Mouse (Mus musculus): Measurements from ENCODE around the gene 0610030E20Rik.

0610030E20Rik gene

DNA sequence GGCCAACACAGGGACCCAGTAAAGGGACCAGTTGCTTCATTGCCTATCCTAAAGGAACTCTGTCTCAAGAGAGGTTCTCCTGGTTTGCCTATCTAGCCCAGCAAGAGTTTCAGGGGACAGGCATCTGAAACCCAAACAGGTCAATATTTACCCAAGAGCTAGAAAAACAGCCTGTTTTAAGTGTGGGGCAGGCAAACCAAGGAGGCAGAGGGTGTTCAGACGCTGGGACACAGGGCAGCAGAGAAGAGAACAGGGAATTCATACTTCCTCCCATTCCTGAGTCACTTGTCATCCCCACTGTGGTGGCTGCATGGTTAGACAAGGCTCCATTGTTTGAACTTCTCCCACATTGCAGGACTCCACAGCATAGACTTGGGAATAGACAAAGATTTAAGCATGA is 24.5 kb downstream of the 0610030E20Rik start:
- no peak for DNase-seq

DNA sequence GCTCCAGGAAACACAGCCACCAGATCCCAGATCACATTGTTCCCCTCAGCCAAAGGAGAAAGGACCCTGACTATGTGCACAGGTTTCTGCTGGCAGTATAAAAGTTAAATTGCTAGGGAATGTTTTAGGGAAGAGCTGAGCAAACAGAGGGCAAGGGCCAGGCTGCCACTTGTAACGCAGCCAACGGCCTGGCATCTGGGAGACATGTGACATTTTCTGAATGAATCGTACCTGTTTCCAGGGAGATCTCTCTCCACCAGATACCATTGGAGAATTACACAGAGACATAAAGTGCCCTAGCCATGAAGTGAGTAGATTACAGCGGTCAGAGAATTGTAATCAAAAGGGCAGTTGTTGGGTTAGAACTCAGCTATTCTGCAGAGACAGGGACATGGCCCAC is 26.1 kb downstream of the 0610030E20Rik start:
- DNase-seq = no peak

DNA sequence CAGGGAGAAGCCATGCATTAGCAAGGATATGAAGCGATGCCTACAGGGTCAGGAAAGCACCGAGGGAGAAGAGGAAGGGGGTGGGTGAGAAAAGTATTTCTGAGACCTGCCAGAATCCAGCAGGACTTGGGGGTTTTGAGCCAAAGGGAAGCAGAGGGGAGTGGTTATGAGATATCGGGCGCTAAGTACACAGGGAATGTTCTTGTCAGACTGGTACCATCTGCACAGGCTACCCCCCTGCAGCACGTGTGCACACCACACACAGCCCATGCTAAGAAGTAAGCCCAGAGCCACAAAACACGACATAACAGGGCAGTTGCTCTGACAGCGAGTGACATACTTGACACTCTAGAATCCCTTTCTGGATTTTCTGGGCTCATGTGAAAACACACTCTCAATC is 27.1 kb downstream of the 0610030E20Rik start:
- DNase-seq = no peak

DNA sequence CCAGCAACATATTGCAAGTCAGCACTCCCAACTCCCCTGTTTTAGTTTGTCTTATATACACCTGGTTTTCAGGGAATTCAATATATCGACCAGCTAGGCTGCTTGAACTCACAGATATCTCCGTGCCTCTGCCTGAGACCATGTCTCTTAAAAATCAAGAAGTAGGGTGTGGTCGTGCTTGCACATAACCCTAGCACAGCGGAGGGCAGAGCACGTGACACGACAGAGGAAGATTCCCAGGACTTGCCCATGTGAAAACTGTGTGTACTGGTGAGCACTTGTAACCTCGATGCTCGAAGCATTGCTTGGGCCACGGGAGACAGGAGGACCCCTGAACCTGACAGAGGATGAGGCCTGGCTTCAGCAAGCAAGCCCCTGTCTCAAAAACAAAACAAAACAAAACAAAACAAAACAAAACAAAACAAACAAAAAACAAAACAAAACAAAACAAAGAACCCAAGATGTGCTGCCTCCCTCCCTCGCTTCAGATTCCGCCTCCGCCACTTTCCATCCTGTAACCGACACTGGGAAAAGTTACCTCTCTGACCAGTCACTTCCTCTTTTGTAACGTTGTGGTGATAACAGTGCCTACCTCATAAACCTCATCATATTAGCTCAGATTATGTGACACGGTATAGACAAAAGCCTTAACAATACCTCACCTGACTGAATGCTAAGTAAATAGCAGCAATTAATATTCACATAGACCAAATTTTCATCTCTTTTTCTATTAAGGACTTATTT is 27.9 kb downstream of the 0610030E20Rik start:
- DNase-seq = no peak

DNA sequence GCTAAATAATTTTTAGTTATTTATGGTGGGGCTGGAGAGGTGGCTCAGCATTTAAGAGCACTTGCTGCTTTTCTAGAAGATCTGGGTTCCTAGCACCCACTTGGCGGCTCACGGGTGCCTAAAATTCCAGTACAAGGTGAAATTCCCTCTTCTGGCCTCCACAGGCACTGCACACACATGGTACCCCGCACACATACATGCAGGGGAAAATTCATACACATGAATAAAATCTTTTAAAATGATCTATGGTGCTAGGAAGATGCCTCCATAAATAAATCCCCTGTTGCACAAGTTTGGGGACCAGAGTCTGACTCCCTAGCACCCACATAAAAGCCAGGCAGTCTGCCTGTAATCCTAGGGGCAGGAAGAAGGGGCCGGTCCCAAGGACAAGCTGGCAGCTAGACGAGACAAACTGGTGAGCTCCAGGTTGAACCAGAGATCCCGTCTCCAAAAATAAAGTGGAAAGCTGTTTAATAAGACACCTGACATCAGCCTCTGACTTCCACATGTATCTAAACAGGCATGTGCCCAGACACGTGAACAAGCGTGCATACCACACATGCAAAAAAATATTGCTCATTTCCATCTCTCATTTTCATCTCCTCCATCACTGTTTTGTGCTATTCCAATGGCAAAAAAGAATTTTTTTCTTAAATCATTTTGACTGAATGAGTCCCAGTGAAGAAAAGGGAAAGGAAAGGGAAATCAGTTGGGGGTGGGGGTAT is 31.6 kb downstream of the 0610030E20Rik start:
- DNase-seq = no peak

DNA sequence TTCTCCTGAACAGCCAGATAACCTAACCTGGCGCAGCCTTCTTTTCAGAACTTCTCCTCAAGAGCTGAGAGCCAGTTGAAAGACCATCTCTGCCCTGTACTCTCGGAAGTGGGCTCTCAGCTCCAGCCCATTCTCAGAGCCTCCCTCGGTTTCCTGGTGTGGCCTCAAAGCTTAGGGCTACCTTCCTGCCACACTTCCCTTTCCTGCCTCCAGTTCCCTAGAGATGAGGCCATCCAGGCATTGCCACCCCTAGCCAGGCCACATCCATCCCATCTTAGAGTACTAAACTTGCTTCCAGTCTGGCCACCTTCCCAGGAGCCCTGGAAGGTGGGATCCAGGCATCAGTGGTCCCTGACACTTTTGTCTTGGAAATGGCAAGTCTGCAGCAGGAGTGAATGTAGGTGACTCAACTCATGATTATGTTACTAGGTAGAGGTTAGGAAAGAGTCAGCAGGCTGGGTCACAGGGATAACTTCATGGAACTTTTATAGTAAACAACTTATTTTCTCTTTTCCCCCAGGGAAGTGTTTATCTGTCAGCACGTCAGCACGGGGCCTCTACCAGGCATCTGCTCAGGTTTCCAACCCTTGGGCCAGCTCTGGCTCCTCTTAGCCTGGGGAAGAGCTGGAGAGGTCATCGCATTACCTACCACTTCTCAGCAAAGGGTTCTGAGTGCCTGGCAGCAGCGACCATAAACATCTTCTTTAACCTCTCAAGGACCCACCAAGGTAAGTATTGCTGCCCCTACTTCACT is 32.4 kb downstream of the 0610030E20Rik start:
- DNase-seq = no peak

DNA sequence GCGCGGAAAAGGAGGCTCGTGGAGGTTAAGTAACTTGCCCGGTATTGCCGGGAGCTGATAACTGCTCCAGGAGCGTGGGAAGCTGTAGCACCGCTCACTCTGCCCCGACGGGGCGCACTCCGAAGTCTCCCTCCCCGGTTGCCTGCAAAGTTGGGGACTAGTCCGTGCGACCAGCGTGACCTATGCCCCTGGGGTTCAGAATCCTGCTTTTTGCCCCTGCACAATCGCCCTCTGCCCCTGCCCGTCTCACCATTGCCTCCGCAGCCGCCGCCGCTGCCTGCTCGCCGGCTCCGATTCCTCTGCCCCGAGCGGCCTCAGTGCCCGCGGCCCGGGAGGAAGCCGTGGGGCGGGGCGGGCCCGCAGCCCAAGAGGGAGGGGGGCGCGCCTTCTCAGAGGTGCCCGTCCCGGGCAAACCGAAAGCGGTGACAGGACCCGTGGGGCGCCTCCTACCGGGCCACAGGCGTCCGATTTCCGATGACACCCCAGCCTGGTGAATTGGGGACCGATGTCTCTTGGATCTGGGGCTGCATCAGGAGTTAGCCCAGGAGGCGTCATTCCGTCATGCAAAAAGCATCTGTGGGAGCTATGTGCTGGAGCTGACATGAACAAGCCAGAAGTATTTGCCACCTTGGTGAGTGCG is 33.1 kb downstream of the 0610030E20Rik start, which contains the start of gene Vamp5:
TSS of gene Vamp5 (minus strand) at position 338 of the 640 bp plus-strand sequence.
- DNase-seq = peak; percentile 23 to 55

DNA sequence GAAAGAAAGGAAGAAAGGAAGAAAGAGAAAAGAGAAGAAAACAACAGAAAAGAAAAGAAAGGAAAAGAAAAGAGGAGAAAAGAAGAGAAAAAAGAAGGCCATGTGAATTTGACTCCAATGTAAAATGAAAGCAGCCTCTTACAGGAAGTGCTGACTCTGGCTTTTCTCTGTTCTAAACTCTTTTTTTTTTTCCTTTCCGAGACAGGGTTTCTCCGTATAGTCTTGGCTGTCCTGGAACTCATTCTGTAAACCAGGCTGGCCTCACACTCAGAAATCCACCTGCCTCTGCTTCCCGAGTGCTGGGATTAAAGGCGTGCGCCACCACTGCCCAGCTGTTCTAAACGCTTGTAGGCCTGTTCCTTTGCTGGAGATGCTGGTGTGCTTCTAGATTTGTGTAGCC is 35.4 kb downstream of the 0610030E20Rik start:
- DNase-seq = no peak

DNA sequence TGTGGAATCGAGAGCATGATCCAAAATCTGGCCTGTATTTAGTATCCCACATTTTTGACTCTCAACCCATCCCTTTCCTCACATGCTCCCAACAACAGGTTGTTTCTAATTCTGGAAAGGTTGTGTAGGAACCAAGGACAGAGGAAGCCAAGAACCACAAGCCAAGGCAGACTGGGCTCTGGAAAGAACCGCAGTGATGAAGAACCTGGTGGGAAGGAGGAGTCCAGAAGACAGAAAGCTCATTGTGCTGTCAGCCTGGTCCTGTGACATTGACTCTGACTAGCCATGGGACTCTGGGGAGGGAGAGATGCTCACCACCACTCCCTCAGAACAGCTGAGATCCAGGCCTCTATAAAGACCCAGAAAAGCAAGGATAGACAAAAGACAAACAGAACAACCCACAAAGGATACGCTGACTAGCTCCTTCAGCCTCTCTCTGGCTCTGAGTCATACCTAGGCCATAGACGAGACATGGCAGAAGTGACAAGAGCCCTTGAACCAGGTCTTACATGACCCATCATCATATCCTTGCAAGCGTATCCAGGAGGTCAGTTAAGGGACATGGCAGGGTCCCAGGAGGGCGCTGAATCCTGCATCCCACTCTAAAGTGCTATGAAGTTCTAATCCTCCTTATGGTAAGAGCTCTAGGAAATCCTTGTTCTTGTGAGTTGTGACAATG is 36.2 kb downstream of the 0610030E20Rik start:
- no peak for DNase-seq

DNA sequence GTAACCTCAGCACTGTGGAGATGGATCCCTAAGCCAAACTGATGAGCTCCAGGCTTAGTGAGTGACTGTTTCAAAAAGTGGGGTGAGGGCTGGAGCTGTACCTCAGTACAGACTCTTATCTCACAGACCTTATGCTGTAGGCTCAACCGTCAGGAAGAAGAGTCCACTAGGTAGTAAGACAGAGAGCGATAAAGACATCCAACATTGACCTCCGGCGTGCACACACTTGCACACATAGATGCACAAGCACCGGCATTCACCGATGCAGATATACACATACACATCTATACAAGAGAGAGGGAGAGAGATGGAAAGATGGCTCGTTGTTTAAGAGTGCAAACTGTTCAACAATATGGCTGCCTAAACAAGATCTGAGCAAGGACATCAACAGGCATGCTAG is 36.8 kb downstream of the 0610030E20Rik start:
- DNase-seq = no peak

DNA sequence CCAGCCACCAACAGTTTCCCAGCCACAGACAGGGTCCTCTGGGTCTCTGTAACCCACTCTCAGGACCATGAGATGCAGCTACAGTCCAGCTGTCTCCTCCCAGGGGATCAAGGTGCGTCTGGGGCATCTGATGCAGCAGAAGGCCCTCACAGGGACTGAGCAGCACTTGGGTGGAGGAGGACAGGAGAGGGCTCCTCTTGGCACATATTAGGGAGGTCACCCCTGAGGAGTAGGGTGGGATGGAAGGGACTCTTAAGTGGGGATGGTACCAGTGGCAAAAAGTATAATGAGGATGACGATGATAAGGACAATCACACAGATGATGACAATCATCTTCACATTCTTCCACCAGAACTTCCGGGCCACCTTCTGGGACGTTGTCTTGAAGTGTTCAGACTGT is 38.1 kb downstream of the 0610030E20Rik start:
- DNase-seq = no peak

DNA sequence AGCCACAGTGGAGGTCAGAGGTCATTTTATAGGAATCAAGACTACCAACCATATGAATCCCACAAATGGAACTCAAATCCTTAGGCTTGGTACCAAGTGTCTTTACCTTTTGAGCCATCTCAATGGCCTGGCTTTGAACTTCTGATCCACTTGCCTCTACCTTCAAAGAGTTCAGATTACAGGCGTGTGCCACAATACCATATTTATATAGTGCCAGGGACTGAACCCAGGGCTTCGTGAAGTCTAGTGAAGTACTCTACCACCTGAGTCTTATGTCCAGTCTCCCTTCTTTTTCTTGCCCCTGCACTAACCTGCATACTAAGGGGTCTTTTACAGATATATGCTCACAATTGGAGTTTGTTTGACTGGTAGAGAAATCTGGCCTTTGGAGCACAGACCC is 39.4 kb downstream of the 0610030E20Rik start:
- DNase-seq = no peak

DNA sequence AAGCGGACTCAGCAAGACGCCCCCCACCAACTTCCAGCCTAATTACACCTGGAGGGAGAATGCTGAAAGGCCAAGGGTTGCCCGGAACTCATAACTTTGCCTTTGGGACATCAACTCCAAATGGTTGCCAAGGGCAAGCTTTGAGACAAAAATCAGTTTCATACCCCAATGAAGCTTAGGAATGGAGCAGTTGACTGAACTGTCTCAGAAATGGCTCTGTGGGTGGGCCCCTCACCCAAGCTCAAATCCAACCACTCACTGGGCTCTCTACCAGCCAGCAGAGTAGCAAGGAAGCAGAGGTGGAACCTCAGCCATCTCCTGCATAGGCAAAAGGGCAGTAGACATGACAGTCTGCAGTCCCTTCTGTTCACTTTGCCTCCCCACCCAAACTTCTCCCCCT is 40.7 kb downstream of the 0610030E20Rik start:
- no peak for DNase-seq

DNA sequence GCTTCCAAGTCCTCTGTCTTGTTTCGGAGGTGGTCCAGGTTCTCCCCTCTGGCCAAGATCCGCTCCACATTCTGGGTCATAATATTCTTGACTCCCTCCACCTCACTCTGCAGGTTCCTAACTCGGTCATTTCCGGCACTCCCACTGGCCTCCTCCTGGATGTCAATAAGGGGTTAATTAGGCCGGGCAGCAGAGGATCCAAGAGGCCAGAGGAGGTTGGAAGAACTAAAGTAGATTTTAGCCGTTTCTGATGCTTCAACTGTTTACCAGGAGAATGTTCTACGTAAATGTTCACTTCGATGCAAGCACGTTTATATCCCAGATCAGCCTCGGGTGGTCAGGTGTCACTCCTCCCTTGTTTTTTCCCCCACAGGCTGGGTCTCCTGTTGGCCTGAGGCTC is 41.1 kb downstream of the 0610030E20Rik start:
- DNase-seq = no peak

DNA sequence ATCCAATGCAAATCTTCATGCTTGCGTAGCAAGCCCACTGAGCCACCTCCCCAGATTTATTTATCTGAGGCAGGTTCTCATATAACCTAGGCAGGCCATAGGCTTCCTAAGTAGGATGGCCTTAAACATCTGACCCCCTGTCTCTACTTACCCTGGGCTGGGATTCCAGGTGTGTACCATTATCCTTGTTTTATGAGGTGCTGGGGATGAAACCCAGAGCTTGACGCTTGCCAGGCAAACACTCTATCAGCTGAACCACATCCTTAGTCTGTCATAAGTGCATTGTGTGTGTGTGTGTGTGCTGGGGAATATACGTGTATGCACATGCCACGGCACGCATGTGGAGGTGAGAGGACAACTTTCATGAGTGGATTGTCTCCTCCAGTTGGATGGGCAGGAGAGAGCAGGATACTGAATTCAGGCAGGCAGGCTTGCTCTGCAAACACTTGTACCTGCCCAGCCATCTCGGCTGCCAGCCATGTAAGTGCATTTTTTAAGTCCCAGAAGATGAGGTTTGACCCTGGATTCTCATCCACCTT is 41.7 kb downstream of the 0610030E20Rik start:
- DNase-seq = no peak

DNA sequence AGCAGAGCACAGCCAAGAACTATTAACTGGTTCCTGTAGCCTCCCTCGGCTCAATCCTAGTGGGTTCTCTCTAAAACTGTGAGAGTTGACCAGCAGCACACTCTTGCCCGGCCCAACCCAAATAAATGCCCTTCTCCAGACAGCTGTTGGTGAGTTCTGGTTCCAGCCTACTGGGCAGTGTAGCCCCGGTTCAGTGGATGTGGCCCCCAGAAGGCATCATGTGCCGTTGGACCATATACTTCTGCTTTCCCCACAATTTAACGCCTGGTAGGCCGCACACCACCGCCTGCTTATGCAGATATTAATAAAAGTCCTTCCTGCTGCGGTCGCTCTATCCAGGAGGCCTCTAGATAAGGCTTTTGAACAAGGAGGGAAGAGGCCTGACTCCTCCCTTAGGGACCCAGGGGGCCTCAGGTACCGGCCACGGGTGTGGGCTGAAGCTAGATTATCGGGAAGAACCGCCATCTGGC is 42.4 kb downstream of the 0610030E20Rik start:
- DNase-seq = peak in 1 of 2 experiments; percentile 60

DNA sequence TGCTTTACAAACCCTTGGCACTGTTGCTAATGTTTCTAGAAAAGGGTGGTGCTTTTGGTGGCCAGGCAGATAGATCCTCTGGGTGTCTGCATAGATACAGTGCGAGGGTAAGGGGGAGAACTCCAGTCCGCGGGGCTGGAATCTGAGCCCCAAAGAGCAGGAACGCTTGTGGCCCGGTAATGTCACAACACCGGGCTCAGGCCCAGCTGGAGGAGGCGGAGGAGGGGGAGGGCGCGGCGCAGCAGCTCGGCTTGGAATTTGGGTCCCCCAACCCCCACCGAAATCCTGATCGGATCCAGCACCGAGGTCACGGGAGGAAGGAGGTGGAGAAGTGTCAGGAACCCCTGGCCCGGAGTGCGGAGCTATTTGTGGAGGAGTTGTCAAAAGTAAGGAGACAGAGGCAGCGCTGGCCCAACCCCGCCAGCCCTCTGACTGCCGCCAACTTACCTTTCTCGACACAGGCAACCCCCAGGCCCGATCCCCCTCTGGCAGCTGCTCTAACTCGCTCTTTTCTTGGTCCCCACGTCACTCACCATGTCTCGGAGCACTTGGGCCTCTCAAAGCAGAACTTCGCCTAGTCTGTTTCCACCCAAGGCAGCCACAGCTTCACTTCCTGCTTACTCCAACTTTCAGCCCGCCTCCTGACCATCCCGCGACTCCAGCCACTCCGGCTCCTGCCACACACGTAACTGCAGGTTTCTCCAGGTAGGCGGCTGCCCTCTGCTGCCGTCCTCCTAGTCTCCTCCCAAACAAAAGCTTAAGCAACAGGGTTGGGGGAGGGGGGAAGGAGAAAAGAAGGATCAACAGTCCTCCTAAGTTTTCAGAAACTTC is 43.0 kb downstream of the 0610030E20Rik start, which contains the start of gene Vamp8:
TSS of gene Vamp8 (minus strand) at position 763 of the 831 bp plus-strand sequence.
- peak; percentile 70 to 72 for DNase-seq

DNA sequence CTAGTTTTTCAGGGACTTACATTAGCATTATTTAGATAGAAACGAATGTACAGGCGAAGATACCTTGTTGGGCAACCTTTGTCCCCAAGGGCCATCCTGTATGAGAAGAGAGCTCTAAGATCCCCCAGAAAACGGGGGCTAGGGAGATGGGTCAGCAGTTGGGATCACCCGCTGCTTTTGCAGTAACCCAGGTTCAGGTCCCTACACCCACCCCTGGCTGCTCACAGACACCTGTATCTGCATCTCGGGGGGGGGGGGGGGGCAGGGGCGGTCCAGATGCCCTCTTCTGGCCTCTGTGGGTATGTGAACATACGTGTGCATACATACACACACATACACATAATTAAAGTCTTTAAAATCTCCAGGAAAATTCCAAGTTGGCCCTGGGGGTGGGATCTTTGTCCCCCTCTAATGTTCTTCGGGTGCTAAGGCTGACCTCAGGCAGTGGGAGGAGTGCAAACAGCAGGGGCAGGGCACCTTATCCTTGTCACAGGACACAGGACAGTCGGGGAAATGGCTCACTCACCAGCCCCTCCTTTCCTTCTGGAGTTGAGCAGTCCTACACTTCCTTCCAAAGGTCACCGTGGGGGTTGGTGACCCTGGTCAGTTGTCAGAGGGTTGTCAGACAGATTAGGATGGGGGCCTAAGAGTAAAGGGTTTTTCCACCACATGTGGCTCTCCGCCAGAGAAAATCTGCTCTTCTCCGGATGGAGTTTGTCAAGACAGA is 43.8 kb downstream of the 0610030E20Rik start:
- peak in 1 of 2 experiments; percentile 19 for DNase-seq

DNA sequence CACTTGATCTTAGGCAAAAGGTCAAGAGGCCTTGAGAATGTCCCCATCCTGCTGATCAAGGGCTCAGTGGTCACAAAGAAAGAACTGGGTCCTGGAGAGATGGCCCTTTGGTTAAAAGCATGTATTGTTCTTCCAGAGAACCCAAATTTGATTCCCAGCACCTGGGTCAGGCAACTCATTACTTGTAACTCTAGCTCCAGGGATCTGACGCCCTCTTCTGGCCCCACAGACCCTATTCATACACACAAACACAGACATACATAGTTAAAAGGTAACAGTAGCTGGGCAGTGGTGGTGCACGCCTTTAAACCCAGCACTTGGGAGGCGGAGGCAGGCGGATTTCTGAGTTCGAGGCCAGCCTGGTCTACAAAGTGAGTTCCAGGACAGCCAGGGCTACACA is 45.2 kb downstream of the 0610030E20Rik start:
- DNase-seq = no peak

DNA sequence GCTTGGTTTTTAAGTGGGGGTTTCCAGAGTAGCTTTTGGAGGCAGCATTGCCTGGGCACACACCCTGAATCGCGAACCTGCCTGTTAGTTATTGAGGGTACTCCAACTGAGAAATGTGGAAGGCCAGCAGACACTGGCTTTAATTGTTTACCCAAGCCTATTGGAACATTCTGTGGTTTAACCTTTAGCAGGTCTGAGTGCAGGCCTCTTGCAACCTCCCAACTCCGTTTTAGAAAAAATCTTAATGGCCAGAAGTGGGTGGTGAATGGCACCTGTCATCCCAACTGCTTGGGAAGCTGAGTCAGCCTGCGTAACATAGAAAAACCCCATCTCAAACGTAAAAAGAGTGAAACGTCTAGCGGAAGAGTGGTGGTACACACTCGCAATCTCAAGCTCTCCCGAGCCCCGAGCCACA is 49.7 kb downstream of the 0610030E20Rik start:
- DNase-seq = no peak

Measured in cerebellum, postnatal 25 days (tissue).